Mouse (Mus musculus) G1E (cell line): ENCODE results near the gene Ndufc1. TPM values are rescaled to one million over a fixed set of nuclear protein-coding genes. Genes with fewer than 3 reads are reported as not detected.

ENCODE experiments used
- ATAC-seq: 2 replicates; pipeline ENCODE4 v1.8.0; 2016; ENCODE audit warnings: mild to moderate bottlenecking; ENCODE audit not compliant: insufficient number of reproducible peaks, poor library complexity, low FRiP score, severe bottlenecking; ENCODE audit errors: extremely low read depth
- DNase-seq: peaks from one replicate; pipeline ENCODE4 v3.0.0; 2012; ENCODE audit warnings: low spot score
- H3K27me3 ChIP-seq: 2 replicates; pipeline ENCODE4 v1.6.1; 2012; ENCODE audit warnings: mild to moderate bottlenecking, low read length, inconsistent platforms; ENCODE audit not compliant: insufficient read depth
- H3K36me3 ChIP-seq: replicated peaks from 2 replicates; pipeline ENCODE3; 2012; ENCODE audit warnings: mild to moderate bottlenecking, inconsistent platforms
- H3K4me1 ChIP-seq: 2 replicates; pipeline ENCODE4 v1.6.1; 2012; ENCODE audit warnings: low read depth, low read length, inconsistent platforms, mixed read lengths; ENCODE audit not compliant: insufficient read depth
- H3K4me3 ChIP-seq: 2 replicates; pipeline ENCODE4 v1.5.1; 2012; ENCODE audit warnings: low read depth, mild to moderate bottlenecking, inconsistent platforms, low read length, moderate library complexity, mixed read lengths
- H3K9me3 ChIP-seq: replicated peaks from 2 replicates; pipeline ENCODE4 v1.6.1; 2012; ENCODE audit warnings: inconsistent platforms
- CTCF ChIP-seq: IDR thresholded peaks from 2 replicates; pipeline ENCODE4 v1.5.1; 2012; ENCODE audit warnings: low read depth, low read length, inconsistent platforms, mixed read lengths
- GATA1 ChIP-seq: IDR thresholded peaks from 2 replicates; pipeline ENCODE4 v1.6.1; 2012; ENCODE audit warnings: borderline replicate concordance, low read length, inconsistent platforms, mixed read lengths
- GATA2 ChIP-seq: IDR thresholded peaks from 2 replicates; pipeline ENCODE4 v1.6.1; 2012; ENCODE audit warnings: low read depth, low read length, inconsistent platforms, borderline replicate concordance
- POLR2AphosphoS5 ChIP-seq: IDR thresholded peaks from 2 replicates; pipeline ENCODE4 v1.6.1; 2012; ENCODE audit warnings: low read depth, low read length, inconsistent platforms; ENCODE audit not compliant: insufficient replicate concordance
- TAL1 ChIP-seq: conservative IDR thresholded peaks from 2 replicates; pipeline ENCODE4 v1.6.1; 2012; ENCODE audit warnings: low read depth, low read length, inconsistent platforms, mixed read lengths
- polyA plus RNA-seq: library from polyadenylated mRNA; stranded (reverse); fragments of >175 nt; gene quantifications from 2 replicates; pipeline ENCODE4 v1.2.3, GENCODE M21; 2012
- total RNA-seq, 2 experiments: library from RNA; stranded (forward) in 1 of 2; stranded (reverse) in 1 of 2; fragments of 200-1000 nt in 1 of 2; fragments of >200 nt in 1 of 2; fragmentation: Nextera tagmentation in 1 of 2; gene quantifications; 2 replicates each; pipeline ENCODE4 v1.2.3; 2014 to 2017

The Ndufc1 gene
- total and polyA plus RNA-seq, 3 experiments, result 38.6 to 199 (median 114) TPM

DNA sequence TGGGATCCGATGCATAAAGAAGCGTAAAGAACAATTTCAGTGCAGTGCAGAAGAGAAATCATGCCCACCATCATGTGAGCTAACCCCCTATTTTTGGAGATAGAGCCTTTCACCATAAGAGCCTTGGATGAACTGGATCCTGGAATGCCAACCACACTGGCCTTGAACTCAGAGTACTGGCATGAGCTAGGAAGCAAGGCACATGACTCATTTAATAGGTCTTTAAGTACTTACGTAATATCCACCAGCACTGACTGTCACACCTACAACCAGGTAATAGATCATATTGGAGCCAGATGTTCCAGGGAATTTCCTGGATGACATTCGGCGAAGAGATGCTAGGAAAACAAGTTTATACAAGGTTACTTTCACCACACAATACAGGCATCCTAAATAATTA is 17.2 kb downstream of the Ndufc1 start:
- DNase-seq (no peak), ATAC-seq (no peak)
- no peak overlapping the region for H3K4me3 ChIP-seq
- peaks cover 6% of the 10 kb centered on the region for H3K36me3 ChIP-seq
- peaks cover 36% of the 10 kb centered on the region for H3K4me1 ChIP-seq
- TF ChIP-seq TAL1 (no peak), GATA2 (no peak), POLR2AphosphoS5 (no peak), GATA1 (no peak), CTCF (no peak)
- H3K9me3 ChIP-seq, result no peaks in the 10 kb centered on the region
- H3K27me3 ChIP-seq, result peaks cover 7% of the 10 kb centered on the region; the same call in 1 of the 2 replicates

DNA sequence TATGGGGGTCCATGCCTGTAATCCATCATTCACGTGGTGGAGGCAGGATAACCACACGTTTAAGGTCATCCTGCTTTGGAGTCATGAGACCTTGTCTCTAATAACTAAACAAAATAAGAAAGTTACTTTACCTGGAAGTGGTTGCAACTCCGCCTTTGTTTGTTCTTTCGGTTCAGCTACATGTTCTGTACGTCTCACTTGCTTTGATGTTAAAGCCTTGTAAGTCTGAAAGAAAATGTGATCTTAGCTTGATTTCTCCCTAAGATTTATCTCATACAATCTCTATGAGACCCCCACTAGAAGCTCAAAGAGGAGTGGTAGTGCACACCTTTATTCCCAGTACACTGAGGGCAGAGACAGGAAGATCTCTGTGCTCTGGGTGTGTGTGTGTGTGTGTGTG is 17.7 kb downstream of the Ndufc1 start:
- TF ChIP-seq TAL1 (no peak), POLR2AphosphoS5 (no peak), GATA1 (no peak), CTCF (no peak), GATA2 (no peak)
- DNase-seq (no peak), ATAC-seq (no peak)
- H3K4me1 ChIP-seq, result peaks cover 32% of the 10 kb centered on the region
- H3K4me3 ChIP-seq, result no peak overlapping the region
- H3K36me3 ChIP-seq, result peaks cover 6% of the 10 kb centered on the region
- no peaks in the 10 kb centered on the region for H3K9me3 ChIP-seq
- H3K27me3 ChIP-seq, result 0 out of 2 replicates have a peak, but pooled peaks cover 2% of the 10 kb centered on the region

DNA sequence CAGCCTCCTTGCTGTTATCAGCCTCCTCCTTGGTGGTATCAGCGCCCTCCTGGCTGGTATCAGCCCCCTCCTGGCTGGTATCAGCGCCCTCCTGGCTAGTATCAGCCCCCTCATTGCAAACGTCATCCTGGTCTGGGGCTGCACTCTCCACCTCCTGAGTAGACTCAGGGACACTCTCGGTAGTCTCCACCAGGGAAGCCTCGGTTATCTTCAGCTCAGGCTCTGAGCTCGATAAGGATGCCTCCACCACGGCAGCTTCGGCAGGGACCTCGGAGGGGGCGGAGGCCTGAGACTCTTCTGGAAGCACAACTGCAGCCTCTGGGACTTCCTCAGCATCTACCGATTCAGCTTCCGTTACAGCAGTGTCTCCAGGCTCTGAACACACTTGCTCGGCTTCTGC is 19.9 kb downstream of the Ndufc1 start:
- H3K4me3 ChIP-seq, result peak overlapping the region; percentile 64; the same call in 1 of the 2 replicates
- ATAC-seq (peak; percentile 82), DNase-seq (peak; percentile 70)
- H3K4me1 ChIP-seq, result peaks cover 38% of the 10 kb centered on the region
- peak; percentile 56; the same call in 1 of the 2 replicates for TF ChIP-seq TAL1
- no peak for TF ChIP-seq CTCF
- no peak for TF ChIP-seq GATA1
- TF ChIP-seq GATA2, result no peak
- no peaks in the 10 kb centered on the region for H3K27me3 ChIP-seq
- H3K9me3 ChIP-seq, result no peaks in the 10 kb centered on the region
- H3K36me3 ChIP-seq, result peaks cover 6% of the 10 kb centered on the region

DNA sequence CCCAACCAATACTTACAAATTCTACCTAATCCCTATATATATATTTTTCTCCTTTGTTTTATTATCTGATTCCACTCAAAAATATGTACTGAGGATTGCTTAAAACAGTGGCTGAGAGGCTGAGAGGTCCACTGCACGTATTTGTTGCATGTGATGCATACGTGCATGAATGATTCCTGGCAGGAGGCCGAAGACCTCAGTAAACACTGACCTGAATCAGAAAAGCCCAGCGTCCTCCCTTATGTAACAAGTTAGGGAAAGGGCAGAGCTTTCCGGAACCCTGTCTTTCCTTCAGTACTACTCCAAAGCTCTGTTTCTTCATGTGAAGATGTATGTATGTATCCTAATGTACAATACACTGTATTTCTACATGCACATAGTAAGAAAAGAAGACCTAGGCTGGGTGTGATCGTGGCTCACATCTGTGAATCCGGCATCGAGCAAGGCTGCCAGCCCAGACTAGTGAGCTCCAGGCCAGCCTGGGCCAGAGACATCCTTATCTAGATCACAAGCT is 20.9 kb downstream of the Ndufc1 start:
- no peak for DNase-seq
- no peak for TF ChIP-seq POLR2AphosphoS5
- no peak for TF ChIP-seq TAL1
- no peak for TF ChIP-seq GATA1
- TF ChIP-seq CTCF, result no peak
- TF ChIP-seq GATA2, result no peak

DNA sequence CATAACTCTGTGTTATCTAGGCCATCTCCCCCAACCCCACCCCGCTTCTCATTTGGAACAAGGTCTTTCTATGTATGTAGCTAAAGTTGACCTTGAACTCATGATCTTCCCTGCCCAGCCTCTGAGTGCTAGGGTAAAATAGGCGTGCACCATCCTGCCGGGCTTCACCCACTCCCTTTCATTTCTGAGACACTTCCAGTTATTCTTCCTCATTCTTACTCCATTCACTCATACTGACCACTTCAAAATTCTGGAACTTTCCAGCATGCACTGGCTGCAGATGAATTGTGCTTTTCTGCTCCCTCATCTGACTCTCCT is 21.7 kb downstream of the Ndufc1 start:
- ATAC-seq (no peak), DNase-seq (no peak)
- Histone ChIP-seq H3K9me3 (no peaks in the 10 kb centered on the region), H3K27me3 (no peaks in the 10 kb centered on the region), H3K4me3 (no peak overlapping the region), H3K36me3 (peaks cover 6% of the 10 kb centered on the region), H3K4me1 (peaks cover 39% of the 10 kb centered on the region)
- TF ChIP-seq CTCF (no peak), GATA1 (no peak), TAL1 (no peak), GATA2 (no peak), POLR2AphosphoS5 (no peak)

More for the DNA sequence above, 20.9 kb downstream of the Ndufc1 start:
- peaks cover 39% of the 10 kb centered on the region for H3K4me1 ChIP-seq
- H3K4me3 ChIP-seq, result no peak overlapping the region
- H3K36me3 ChIP-seq, result peaks cover 6% of the 10 kb centered on the region
- H3K27me3 ChIP-seq, result no peaks in the 10 kb centered on the region
- H3K9me3 ChIP-seq, result no peaks in the 10 kb centered on the region
- no peak for ATAC-seq

DNA sequence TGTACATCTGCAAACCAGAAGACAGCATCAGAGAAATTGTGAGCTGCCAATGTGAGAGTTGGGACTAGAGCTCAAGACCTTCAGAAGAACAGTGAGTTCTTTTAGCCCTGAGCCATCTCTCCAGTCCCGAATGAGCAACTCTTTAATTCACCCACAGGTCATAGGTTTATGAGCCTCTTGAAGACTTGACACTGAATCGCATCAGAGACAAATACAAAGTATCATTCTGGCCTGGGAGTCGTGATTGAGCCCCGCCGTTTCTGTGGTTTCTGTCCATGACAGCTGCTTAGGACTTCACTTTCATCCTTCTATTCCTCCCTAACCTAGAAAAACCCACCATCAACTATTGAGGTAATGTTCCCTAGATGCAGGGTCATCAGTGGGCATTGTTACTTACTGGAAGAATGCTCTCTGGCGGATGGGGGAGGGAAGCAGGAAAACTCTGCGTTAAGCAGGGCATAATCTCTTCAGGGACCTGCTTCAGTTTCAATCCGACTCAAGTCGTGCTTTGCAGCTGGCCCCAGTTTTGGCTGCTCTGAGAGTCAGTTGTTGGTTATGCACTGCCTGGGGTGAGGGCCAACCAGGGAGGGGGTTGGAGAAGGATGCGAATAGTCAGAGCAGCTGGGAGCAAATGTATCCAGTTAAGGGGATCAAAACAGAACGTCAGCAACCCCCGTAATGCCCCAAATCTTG is 22.2 kb downstream of the Ndufc1 start:
- H3K27me3 ChIP-seq, result no peaks in the 10 kb centered on the region
- H3K4me3 ChIP-seq, result no peak overlapping the region
- H3K4me1 ChIP-seq, result peaks cover 38% of the 10 kb centered on the region
- ATAC-seq (no peak), DNase-seq (no peak)
- no peak for TF ChIP-seq POLR2AphosphoS5
- no peak for TF ChIP-seq TAL1
- TF ChIP-seq GATA1, result no peak
- TF ChIP-seq GATA2, result no peak
- TF ChIP-seq CTCF, result no peak
- no peaks in the 10 kb centered on the region for H3K9me3 ChIP-seq
- H3K36me3 ChIP-seq, result peaks cover 5% of the 10 kb centered on the region
